Mouse (Mus musculus) T-helper 1 cell (primary cell): Measurements from ENCODE around the gene Ap5z1.

ENCODE experiments used
- in situ Hi-C: fragments of 300-600 bp; cut with MboI, MseI; formaldehyde crosslinking; loops from one replicate; pipeline ENCODE4 v1.15.1; 2025; ENCODE audit warnings: high pct_unique_total_duplicates

The Ap5z1 gene

DNA sequence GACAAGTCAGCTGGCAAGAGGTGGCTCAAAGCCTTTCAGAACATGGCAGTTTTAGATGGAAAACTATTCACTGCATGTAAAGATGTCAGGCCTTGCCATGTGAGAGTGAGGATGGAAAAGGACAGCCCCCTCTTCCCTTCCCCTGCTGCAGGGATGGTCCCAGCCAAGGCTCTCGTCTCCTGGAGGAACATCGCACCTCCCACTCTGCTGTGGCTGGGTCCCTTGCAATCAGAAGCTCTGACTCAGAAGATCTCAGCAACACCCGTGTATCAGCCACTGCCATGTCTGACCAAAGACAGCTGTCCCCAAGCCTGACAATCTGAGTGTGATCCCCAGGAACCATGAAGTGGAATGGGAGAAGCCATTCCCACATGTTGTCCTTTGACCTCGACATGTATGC lies 48.4 kb downstream of the Ap5z1 start:
- in situ Hi-C loops: no loop called here

DNA sequence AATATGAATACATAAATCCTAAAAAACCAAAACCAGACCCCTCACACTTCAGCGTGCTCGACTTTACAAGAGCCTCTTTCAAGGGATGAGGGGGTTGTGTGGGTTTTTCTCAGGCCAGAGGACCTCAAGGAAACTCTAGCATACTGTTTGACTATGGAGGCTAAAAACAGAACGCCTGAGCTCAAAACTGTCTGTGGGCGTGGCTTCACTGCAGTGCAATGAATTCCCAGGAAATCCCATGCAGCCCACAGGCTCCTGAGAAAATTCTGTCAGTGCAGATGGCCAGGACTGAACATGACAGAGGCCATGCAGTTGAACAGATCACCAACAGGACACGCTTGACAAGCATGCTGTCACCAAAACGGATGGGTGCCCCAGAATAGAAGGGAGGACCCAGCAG lies 55.2 kb downstream of the Ap5z1 start:
- in situ Hi-C loops: no loop called here

DNA sequence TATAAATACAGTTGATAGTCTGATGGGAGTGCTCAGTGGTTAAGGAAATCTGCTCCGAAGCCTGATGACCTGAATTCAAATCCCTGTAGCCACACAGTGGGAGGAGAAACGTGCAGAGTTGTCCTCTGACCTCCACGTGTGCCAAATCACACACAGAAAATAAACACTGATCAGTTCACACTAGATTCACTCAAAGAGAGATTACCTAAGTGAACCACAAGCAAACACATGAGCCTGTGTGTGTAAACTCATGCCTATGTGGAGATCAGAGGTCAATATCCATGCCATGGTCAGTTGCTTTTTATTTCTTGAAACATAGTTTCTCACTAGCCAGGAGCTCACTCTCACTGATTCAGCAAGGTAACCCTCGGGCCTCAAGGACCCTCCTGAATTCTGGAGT lies 56.6 kb downstream of the Ap5z1 start:
- in situ Hi-C loops: no loop called here

DNA sequence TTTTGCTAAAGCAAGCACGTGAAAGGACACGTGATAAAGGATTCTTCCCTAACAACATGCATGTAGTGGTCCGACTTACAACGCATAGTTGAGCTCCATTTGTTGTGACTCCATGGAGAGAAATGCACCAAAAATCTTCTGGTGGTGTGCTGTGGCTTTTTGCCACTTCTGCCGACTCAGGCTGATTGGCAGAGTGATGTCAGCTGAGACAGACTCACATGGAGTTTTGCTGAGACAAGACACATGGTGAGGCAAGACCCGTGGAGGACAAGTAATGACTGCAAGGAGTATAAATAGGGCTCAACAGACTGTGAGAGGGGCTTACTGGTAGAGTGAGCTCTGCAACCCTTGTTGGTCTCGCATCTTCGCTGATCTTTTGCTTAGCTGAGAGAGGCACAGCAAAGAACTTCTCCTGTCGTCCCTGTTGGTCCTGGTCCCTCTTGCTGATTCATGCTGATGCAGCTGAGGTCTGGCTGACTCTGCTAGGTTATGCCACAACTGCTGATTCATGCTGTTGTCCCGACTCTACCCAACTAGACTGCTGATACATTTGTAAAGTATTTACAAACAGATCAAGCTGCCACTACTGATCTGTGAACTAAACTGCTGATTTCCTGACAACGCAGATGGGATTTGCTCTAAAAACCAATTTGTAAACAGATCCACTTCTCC lies 57.6 kb downstream of the Ap5z1 start:
- in situ Hi-C loops: no loop called here

DNA sequence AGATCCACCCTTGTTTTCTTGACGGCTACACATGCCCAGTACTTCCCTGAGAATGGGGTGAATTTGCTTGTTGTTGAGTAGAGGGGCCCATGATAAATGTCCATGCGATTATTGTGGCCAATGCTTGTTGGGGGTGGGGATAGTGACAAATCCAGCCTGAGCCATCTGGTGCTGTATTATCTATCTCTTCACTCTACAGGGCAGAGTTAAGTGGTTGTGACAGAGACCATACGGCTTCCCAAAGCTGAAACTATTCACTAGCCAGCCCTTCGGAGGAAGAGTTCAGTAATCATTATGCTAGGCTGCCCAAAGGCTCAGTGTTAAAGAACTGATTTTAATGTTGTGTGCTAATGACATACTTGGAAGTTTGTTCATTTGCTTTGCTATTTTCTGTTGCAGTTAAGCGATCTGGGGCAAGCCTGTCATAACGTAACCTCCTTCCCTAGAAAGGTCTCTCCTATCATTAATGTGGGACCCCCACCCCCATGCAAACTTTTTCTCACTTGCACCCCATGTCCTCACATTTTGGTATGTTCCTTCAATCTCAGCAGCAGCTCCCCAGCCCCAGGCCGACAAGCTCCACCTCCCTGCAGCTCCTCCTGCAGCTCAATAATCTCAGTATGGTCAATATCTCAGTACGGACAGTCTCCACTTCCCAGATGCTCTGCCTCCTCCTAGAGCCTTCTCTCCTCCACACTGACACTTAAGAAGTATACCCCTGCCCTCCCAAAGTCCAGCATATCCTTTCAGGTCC lies 61.1 kb downstream of the Ap5z1 start:
- in situ Hi-C loops: no loop called here
